10 mouse cellular contexts compared by ENCODE assay signal in genomic region chr1:169928454-169928971, GRCm38 (mm10). TPM values are rescaled to one million over a fixed set of nuclear protein-coding genes. Genes with fewer than 3 reads are reported as not detected.
DNase-seq lines count a peak whose midpoint lies in the region; ATAC-seq and TF ChIP-seq lines count a peak whose summit lies in the region.
"Had no signal": no experiment of that assay in that cellular context is flagged by ENCODE, and none has a peak within 500 bp of the region (broad histone marks: within the 10 kb centered on the region; RNA-seq: fewer than 3 reads in every experiment).

TSS of gene Ccdc190 (plus strand) at chr1:169928648.

- peak; percentile 20 to 33 for DNase-seq in lung, adult 18-20 months
- DNase-seq in lung, adult 2 months, result no peak
- peak; percentile 65 for DNase-seq in gastrocnemius, adult 2 months
- peak; percentile 80 for DNase-seq in hindbrain, postnatal 0 days (ENCODE audit: low spot score)
- DNase-seq in left cerebral cortex, adult 8-10 months (ENCODE audit: low spot score in 2 of 2), result peak in 1 of 2 experiments; percentile 35
- DNase-seq in spleen, postnatal 14 days (ENCODE audit: low spot score in 2 of 2), result no peak
- no peak for DNase-seq in c-Kit-positive CD71-positive TER-119-positive erythroid progenitor cells, embryonic 14.5 days (ENCODE audit: low spot score)

- no peak for TF ChIP-seq CTCF in lung, adult 2 months (IDR thresholded peaks at IDR 0.05; ENCODE audit: insufficient read depth, low read length)
- no peak for TF ChIP-seq CTCF in gastrocnemius, adult 2 months (IDR thresholded peaks at IDR 0.05)
- TF ChIP-seq CTCF in hindbrain, postnatal 0 days (IDR thresholded peaks at IDR 0.05; ENCODE audit: low read depth), result no peak

- WGBS in lung, adult 2 months, result 21% methylated on average over 12 of the region's 12 CpGs
- WGBS in hindbrain, postnatal 0 days, result 10% methylated on average over 12 of the region's 12 CpGs
- 16% methylated on average over 12 of the region's 12 CpGs for WGBS in neural tube, embryonic 13.5 days

- ATAC-seq in hindbrain, postnatal 0 days, result peak; percentile 91
- ATAC-seq in neural tube, embryonic 13.5 days (ENCODE audit: low read depth), result peak; percentile 92

- H3K4me2 ChIP-seq in hindbrain, postnatal 0 days (ENCODE audit: low read depth, low read length), result peak within 1 kb of the TSS; percentile 45
- peak within 1 kb of the TSS; percentile 48 for H3K4me2 ChIP-seq in neural tube, embryonic 13.5 days

- no peak within 1 kb of the TSS; the same call in 1 of the 2 replicates for H3K9ac ChIP-seq in hindbrain, postnatal 0 days (replicated peaks; ENCODE audit: low read length)
- peak within 1 kb of the TSS; percentile 49 for H3K9ac ChIP-seq in neural tube, embryonic 13.5 days

- no peak for TF ChIP-seq POLR2A in lung, adult 2 months (IDR thresholded peaks at IDR 0.05; ENCODE audit: borderline replicate concordance, extremely low read depth, low read depth, low read length)

- no peaks in the 10 kb centered on the region for H3K9me3 ChIP-seq in hindbrain, postnatal 0 days (ENCODE audit: low read length)
- H3K9me3 ChIP-seq in neural tube, embryonic 13.5 days, result no peaks in the 10 kb centered on the region
- H3K9me3 ChIP-seq: G1E had no signal

- H3K4me1 ChIP-seq in lung, adult 2 months (ENCODE audit: control insufficient read depth, insufficient read depth, low read length), result no peaks in the 10 kb centered on the region
- no peaks in the 10 kb centered on the region for H3K4me1 ChIP-seq in hindbrain, postnatal 0 days (ENCODE audit: insufficient read depth, low read length)
- peaks cover 10% of the 10 kb centered on the region; the same call in 1 of the 2 replicates for H3K4me1 ChIP-seq in neural tube, embryonic 13.5 days (replicated peaks)

- no peak within 1 kb of the TSS for H3K4me3 ChIP-seq in lung, adult 2 months (replicated peaks; ENCODE audit: extremely low read depth, low read depth, low read length)
- peak within 1 kb of the TSS; percentile 13; the same call in 1 of the 2 replicates for H3K4me3 ChIP-seq in gastrocnemius, adult 2 months
- H3K4me3 ChIP-seq in hindbrain, postnatal 0 days (ENCODE audit: low read length), result 0 out of 2 replicates have a peak within 1 kb of the TSS, but pooled peaks have one; percentile 6
- peak within 1 kb of the TSS; percentile 14 for H3K4me3 ChIP-seq in neural tube, embryonic 13.5 days
- H3K4me3 ChIP-seq: erythroblast, embryonic 14.5 days had no signal

- H3K27me3 ChIP-seq in hindbrain, postnatal 0 days (ENCODE audit: insufficient read depth, low read length), result no peaks in the 10 kb centered on the region
- no peaks in the 10 kb centered on the region for H3K27me3 ChIP-seq in neural tube, embryonic 13.5 days

- H3K27ac ChIP-seq in gastrocnemius, adult 2 months, result no peak within 1 kb of the TSS
- peak within 1 kb of the TSS; percentile 70 for H3K27ac ChIP-seq in hindbrain, postnatal 0 days
- H3K27ac ChIP-seq in neural tube, embryonic 13.5 days (replicated peaks), result peak within 1 kb of the TSS; percentile 69

- intact Hi-C loops in gastrocnemius, adult 2 months (cut with DNase I), result no loop called here

- no peaks in the 10 kb centered on the region for H3K36me3 ChIP-seq in hindbrain, postnatal 0 days (ENCODE audit: insufficient read depth, low read length)
- H3K36me3 ChIP-seq in neural tube, embryonic 13.5 days, result no peaks in the 10 kb centered on the region
- H3K36me3 ChIP-seq: G1E had no signal

RNA-seq across cellular contexts. Expression of gene Ccdc190, which starts in this region (rescaled TPM):
- polyA plus RNA-seq in lung, adult 2 months (2012; rRNA removed), result 0.08 and 2.3 TPM in 2 replicates
- total RNA-seq in gastrocnemius, adult 2 months (2021), result not detected
- 8.1 and 12.2 TPM in 2 replicates for total RNA-seq in hindbrain, postnatal 0 days (2014; rRNA removed)
- polyA plus RNA-seq in hindbrain, postnatal 0 days (2015; fragmentation: Nextera tagmentation; extraction: Ambion mirVana), result 1.5 and 2.7 TPM in 2 replicates
- total RNA-seq in left cerebral cortex, adult 8-10 months (2022), result 10 to 100 TPM; 17.1 to 20.5 (median 18.0) TPM
- 1.9 and 4.1 TPM in 2 replicates for polyA plus RNA-seq in neural tube, embryonic 13.5 days (2015; fragmentation: Nextera tagmentation; extraction: Ambion mirVana)
- total RNA-seq: G1E had no signal
- polyA plus RNA-seq: erythroblast, embryonic 14.5 days; G1E had no signal

Comparison
In these comparisons a context has a peak if more than half of its experiments do, and no peak if none do; other contexts are left out.
1. DNase-seq: peak in lung, adult 18-20 months (2 of 2) and hindbrain, postnatal 0 days (single experiment); none in lung, adult 2 months (single experiment), spleen, postnatal 14 days (0 of 2) and c-Kit-positive CD71-positive TER-119-positive erythroid progenitor cells, embryonic 14.5 days (single experiment).
2. Peak in DNase-seq and H3K4me3 ChIP-seq in gastrocnemius, adult 2 months; RNA of the gene not detected or under 1 TPM.